Mouse (Mus musculus) liver, embryonic 12.5 days (tissue): ENCODE measurements at regions not wholly inside any gene's neighbourhood (a gene's known extent, or its start where the extent isn't known, plus 50 kb on each side); places are given as distances from the start of the nearest gene placed in this dataset.

ENCODE experiments used
- ATAC-seq: fragments of 200-750 bp; cut with Nextera tagmentation; 2 replicates; pipeline ENCODE4 v1.8.0; 2017; ENCODE audit warnings: moderate number of reproducible peaks, mild to moderate bottlenecking, moderate library complexity
- H3K27ac ChIP-seq: fragments of 300-500 bp; sonication (generic); 2 replicates; pipeline ENCODE4 v1.5.1; 2016; ENCODE audit warnings: mild to moderate bottlenecking
- H3K27me3 ChIP-seq: fragments of 300-500 bp; sonication (generic); replicated peaks from 2 replicates; pipeline ENCODE4 v1.6.1; 2016; ENCODE audit warnings: mild to moderate bottlenecking, moderate library complexity
- H3K36me3 ChIP-seq: fragments of 300-500 bp; sonication (generic); 2 replicates; pipeline ENCODE4 v1.6.1; 2016; ENCODE audit warnings: mild to moderate bottlenecking, moderate library complexity
- H3K4me1 ChIP-seq: fragments of 300-500 bp; sonication (generic); 2 replicates; pipeline ENCODE4 v1.6.1; 2016
- H3K4me2 ChIP-seq: fragments of 300-500 bp; sonication (generic); 2 replicates; pipeline ENCODE4 v1.6.1; 2016; ENCODE audit warnings: mild to moderate bottlenecking, moderate library complexity
- H3K4me3 ChIP-seq: fragments of 300-500 bp; sonication (generic); 2 replicates; pipeline ENCODE4 v1.5.1; 2016; ENCODE audit warnings: mild to moderate bottlenecking, moderate library complexity
- H3K9ac ChIP-seq: fragments of 300-500 bp; sonication (generic); 2 replicates; pipeline ENCODE4 v1.6.1; 2016; ENCODE audit warnings: mild to moderate bottlenecking, moderate library complexity
- H3K9me3 ChIP-seq: fragments of 300-500 bp; sonication (generic); replicated peaks from 2 replicates; pipeline ENCODE4 v1.6.1; 2016; ENCODE audit warnings: mild to moderate bottlenecking, moderate library complexity
- WGBS: fragments of 180-500 bp; shearing (Covaris S2); methylation state at CpG from one replicate; pipeline ENCODE4 v1.1.7; 2016; ENCODE audit not compliant: insufficient replicate concordance; 5-methylcytosine and 5-hydroxymethylcytosine counted together

DNA sequence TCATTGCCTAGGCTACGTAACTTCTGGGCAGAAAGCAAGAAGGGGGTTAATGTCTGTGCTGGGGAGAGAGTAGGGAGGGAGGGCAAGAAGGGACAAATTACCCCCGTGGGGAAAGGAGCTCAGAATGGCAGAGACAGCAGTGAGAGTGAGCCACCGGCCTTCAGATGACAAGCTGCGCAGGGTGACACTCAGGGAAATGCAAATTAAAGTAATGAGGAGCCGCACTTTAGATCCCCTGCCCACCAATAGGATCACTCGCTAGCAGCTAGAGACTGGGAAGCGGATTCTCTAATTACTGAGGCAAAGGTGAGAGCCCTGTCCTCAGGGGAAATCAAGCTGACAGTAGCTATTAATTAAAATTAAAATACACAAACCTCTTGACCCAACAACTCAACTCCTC, 202.5 kb downstream of the Arhgef10l start:
- 43% methylated on average over 7 of the region's 7 CpGs for WGBS
- no peak for ATAC-seq
- Histone ChIP-seq H3K9ac (no peak overlapping the region), H3K9me3 (peaks cover 19% of the 10 kb centered on the region), H3K4me2 (no peak overlapping the region), H3K27me3 (no peaks in the 10 kb centered on the region), H3K36me3 (no peaks in the 10 kb centered on the region), H3K4me3 (no peak overlapping the region), H3K27ac (no peak overlapping the region), H3K4me1 (no peaks in the 10 kb centered on the region)

DNA sequence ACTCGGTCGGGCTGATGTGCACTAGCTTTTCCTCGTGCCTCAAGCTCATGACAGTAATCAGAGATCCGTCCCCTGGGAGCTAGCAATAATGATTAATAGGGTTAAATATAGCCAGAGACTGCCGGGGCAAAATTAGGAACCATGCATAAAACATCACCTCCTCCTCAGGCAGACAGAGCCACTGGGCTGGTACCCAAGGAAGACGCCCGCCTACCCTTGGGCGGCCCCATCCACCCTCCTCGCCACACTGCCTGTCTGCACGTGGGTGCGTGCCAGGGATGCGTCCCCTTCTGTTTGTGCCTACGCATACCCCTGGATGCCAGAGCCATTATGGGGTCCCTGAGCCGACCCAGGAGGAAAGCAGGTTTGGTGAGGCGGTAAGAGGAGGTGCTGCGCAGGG, 204.5 kb downstream of the Arhgef10l start:
- H3K4me1 ChIP-seq = no peaks in the 10 kb centered on the region
- no peak for ATAC-seq
- H3K4me2 ChIP-seq = no peak overlapping the region
- no peaks in the 10 kb centered on the region for H3K27me3 ChIP-seq
- H3K4me3 ChIP-seq = no peak overlapping the region
- H3K9me3 ChIP-seq = peaks cover 19% of the 10 kb centered on the region
- 79% methylated on average over 16 of the region's 16 CpGs for WGBS
- H3K27ac ChIP-seq = no peak overlapping the region
- no peaks in the 10 kb centered on the region for H3K36me3 ChIP-seq
- H3K9ac ChIP-seq = no peak overlapping the region

DNA sequence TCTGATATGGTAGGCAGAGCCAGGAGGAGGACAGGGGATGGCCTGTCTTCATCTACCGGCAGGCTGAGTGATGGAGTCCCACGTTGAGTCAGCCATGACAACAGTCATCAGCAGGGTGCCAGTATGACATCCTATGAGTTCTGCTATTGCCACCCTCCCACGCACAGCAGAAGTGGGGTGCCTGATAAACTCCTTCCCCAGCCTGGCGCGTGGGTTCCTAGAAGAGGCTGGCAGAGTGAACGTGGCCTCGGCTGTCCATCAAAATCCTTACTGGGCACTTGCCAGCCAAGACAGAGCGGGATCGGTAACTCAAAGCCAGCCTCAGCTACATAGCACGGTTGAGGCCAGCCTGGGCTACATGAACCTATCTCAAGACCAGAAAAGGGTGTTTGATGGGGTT, 202.5 kb upstream of the Igsf21 start:
- 78% methylated on average over 10 of the region's 10 CpGs for WGBS
- no peak overlapping the region for H3K4me2 ChIP-seq
- no peak for ATAC-seq
- H3K4me3 ChIP-seq = no peak overlapping the region
- no peaks in the 10 kb centered on the region for H3K9me3 ChIP-seq
- H3K9ac ChIP-seq = no peak overlapping the region
- no peaks in the 10 kb centered on the region for H3K4me1 ChIP-seq
- no peaks in the 10 kb centered on the region for H3K27me3 ChIP-seq
- H3K27ac ChIP-seq = no peak overlapping the region
- H3K36me3 ChIP-seq = no peaks in the 10 kb centered on the region

DNA sequence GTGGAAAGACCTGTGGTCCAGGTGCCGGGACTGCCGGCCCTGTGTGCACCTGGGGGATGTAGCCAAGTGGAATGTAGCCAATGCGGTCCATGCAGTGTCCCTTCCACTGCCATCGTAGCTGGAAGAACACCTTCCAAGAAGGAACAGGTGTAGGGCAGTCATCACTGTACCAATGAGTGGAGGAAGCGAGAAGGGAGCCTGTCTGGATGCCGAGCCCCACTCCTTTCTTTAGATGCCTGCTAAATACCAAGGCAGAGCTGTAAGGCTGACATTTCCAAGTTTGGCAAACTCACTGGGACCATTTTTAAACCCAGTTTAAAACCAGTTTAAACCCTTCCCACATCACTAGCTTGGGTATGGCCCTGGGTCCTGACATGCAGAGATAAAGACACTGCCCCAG, 199.9 kb upstream of the Igsf21 start:
- H3K27me3 ChIP-seq = no peaks in the 10 kb centered on the region
- no peak for ATAC-seq
- WGBS = 61% methylated on average over 6 of the region's 6 CpGs
- H3K4me1 ChIP-seq = no peaks in the 10 kb centered on the region
- no peak overlapping the region for H3K9ac ChIP-seq
- H3K27ac ChIP-seq = no peak overlapping the region
- no peak overlapping the region for H3K4me2 ChIP-seq
- no peak overlapping the region for H3K4me3 ChIP-seq
- no peaks in the 10 kb centered on the region for H3K9me3 ChIP-seq
- no peaks in the 10 kb centered on the region for H3K36me3 ChIP-seq

DNA sequence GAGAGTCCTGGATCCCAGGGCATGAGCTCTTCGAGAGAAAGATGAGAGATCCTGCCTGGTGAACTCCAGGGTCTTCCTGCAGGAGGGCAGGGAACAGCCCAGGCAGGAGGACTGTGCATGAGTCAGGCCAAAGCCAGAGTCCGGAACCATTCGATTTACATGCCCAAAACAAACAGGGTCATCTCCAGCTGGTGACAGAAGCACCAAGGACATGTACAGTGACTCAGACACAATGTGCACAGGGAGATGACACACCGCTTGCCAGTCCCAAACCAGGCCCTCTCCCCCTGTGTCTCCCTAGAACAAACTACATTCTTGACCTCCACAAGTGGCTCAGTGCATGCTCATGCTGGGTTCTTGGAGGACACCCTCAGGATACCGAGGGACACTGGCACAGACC, 199.3 kb upstream of the Igsf21 start:
- 64% methylated on average over 5 of the region's 5 CpGs for WGBS
- no peak overlapping the region for H3K27ac ChIP-seq
- no peak for ATAC-seq
- H3K4me2 ChIP-seq = no peak overlapping the region
- no peaks in the 10 kb centered on the region for H3K4me1 ChIP-seq
- H3K4me3 ChIP-seq = no peak overlapping the region
- no peak overlapping the region for H3K9ac ChIP-seq
- H3K27me3 ChIP-seq = no peaks in the 10 kb centered on the region
- H3K36me3 ChIP-seq = no peaks in the 10 kb centered on the region
- no peaks in the 10 kb centered on the region for H3K9me3 ChIP-seq

DNA sequence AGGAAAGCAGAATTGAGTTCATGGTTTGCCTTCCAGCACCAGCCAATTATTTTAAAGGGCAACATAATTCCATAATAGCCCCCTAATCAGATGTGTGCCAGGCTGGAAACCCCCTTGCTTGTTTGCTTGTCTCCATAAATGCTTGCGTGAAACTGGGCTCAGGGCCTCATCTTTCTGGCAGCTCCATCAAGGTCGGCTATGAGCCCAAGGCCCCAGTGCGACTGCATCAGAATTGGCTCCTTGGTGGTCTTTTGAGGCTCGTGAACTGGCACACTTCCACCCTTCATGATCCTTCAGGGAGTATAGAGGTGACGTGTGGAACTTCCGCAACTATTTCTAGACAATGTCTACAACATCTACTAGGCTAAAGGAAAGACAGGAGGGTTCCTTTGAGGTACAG, 196.6 kb upstream of the Igsf21 start:
- no peak for ATAC-seq
- H3K4me2 ChIP-seq = no peak overlapping the region
- no peaks in the 10 kb centered on the region for H3K27me3 ChIP-seq
- no peaks in the 10 kb centered on the region for H3K4me1 ChIP-seq
- no peak overlapping the region for H3K27ac ChIP-seq
- no peaks in the 10 kb centered on the region for H3K36me3 ChIP-seq
- H3K4me3 ChIP-seq = no peak overlapping the region
- H3K9me3 ChIP-seq = no peaks in the 10 kb centered on the region
- 70% methylated on average over 6 of the region's 6 CpGs for WGBS
- no peak overlapping the region for H3K9ac ChIP-seq

DNA sequence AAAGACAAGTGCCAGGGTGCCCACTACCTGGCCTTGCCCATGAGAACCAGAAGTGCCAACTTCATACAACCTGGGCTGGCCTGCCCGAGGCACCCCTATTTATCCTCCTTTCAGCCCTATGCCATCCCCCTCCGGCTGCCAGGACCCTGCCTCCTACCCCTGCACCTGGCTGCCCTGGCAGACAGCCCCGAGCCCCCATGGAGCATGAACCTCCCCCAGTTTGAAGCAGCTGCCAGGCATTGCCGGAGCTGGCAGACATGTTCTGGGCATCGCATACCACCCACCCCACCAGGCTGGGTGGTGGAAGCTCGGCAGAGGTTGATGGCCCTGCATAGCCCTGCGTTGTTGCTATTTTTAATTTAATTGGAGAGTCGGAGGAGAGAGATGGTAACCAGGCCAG, 195.2 kb upstream of the Igsf21 start:
- WGBS = 70% methylated on average over 8 of the region's 8 CpGs
- Histone ChIP-seq H3K36me3 (no peaks in the 10 kb centered on the region), H3K4me1 (no peaks in the 10 kb centered on the region), H3K27ac (no peak overlapping the region), H3K4me2 (no peak overlapping the region), H3K27me3 (no peaks in the 10 kb centered on the region), H3K9me3 (no peaks in the 10 kb centered on the region), H3K9ac (no peak overlapping the region), H3K4me3 (no peak overlapping the region)
- ATAC-seq = no peak

DNA sequence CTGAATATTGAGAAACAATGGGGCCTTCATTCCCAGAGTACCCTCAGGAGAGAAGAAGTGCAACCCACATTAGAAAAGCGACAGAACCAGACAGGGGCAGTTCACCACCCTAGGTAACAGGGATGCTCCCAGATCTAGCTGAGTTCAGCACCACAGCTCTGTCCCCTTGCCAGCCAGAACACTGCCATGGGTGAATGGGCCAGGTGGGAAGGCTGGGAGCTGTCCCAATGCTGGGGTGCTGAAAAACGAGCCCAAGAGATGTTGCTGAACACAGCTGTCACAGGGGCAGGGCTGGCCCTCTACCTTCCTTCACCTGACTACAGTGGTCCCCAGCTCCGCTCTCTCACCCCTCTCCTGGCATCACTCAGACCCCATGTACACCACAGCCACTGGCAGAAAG, 193.3 kb upstream of the Igsf21 start:
- Histone ChIP-seq H3K4me1 (0 out of 2 replicates have a peak, but pooled peaks cover 7% of the 10 kb centered on the region), H3K27ac (no peak overlapping the region), H3K9me3 (no peaks in the 10 kb centered on the region), H3K4me2 (no peak overlapping the region), H3K27me3 (no peaks in the 10 kb centered on the region), H3K36me3 (no peaks in the 10 kb centered on the region), H3K9ac (no peak overlapping the region), H3K4me3 (no peak overlapping the region)
- 12% methylated on average over 3 of the region's 3 CpGs for WGBS
- no peak for ATAC-seq

DNA sequence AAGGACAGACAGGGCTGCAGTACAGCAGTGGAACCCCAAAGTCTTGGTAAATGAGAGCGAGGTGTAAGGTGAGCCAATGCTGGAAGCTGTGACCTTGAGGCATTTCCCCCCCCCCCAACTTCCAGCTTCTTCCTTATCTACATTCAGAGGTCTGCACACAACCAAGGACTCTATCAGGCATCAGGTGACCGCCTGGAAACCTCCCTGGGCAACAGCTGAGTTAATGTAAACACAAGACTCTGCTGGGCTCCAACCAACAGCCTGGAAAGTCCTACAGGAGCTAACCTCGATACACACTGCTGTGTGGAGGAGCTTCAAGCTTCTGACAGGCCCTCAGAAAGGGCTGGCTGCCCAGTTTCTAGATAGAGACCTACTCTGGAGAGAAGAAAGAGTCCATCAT, 189.4 kb upstream of the Igsf21 start:
- Histone ChIP-seq H3K4me2 (no peak overlapping the region), H3K27ac (no peak overlapping the region), H3K9me3 (no peaks in the 10 kb centered on the region), H3K27me3 (no peaks in the 10 kb centered on the region), H3K36me3 (no peaks in the 10 kb centered on the region), H3K4me3 (no peak overlapping the region), H3K4me1 (0 out of 2 replicates have a peak, but pooled peaks cover 7% of the 10 kb centered on the region), H3K9ac (no peak overlapping the region)
- WGBS = 29% methylated on average over 3 of the region's 3 CpGs
- ATAC-seq = no peak

DNA sequence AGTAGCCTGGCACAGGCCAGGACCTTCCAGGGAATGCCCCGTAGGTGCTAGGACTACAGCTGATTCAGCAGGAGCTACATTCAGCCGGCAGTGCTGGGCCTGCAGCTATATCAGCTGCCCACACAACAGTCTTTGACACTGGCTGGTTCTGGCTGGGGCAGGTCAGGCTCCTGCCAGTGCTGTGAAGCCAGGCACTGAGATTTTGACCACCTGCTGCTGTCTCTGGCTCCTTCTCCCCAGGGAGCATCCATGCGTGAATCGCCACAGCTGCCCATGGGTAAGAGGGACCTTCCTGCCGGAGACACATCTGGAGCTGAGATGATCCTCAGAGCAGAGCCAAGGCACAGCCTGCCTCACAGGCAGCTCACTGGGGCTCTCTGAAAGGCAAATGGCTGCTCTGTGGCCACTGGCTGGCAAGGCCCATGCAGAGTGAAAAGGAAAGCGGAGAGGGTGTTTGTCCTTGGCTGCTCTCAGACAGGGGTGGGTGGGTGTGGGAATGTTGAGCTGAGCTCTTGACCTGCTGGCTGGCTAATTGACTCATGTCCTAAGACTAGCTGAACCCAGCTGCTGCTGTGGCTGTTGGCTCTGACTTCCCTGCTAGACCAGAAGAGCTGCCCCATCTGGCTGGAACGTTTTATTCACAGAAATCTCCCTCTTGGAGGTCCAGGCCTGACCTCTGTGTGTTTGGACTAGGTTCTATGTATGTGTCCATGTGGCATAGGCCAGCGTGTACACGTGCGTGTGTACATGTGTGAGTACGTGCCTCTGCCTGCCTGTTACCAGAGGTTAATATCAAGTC, 187.4 kb upstream of the Igsf21 start:
- ATAC-seq = no peak
- Histone ChIP-seq H3K27me3 (no peaks in the 10 kb centered on the region), H3K4me3 (no peak overlapping the region), H3K27ac (no peak overlapping the region), H3K4me1 (0 out of 2 replicates have a peak, but pooled peaks cover 7% of the 10 kb centered on the region), H3K9ac (no peak overlapping the region), H3K9me3 (no peaks in the 10 kb centered on the region), H3K36me3 (no peaks in the 10 kb centered on the region), H3K4me2 (no peak overlapping the region)
- 51% methylated on average over 11 of the region's 11 CpGs for WGBS

DNA sequence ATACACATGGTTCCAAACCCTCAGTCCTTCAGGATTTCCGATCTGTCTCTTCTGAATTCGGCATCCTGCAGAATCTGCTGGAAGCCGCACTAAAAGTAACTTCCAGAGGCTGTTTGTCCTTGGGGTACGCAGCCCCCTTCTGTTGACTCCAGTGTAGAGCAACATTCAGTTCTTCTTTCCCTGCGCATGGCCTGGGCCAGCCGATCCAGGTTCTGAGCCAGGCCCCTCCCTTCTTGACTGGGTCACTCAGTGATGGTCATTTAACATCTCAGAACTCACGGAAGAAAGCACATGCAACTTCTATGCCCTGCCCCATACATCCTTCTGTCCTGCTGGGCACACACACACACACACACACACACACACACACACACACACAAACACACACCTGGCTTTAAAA, 185.5 kb upstream of the Igsf21 start:
- Histone ChIP-seq H3K4me2 (no peak overlapping the region), H3K4me3 (no peak overlapping the region), H3K4me1 (0 out of 2 replicates have a peak, but pooled peaks cover 7% of the 10 kb centered on the region), H3K27ac (no peak overlapping the region), H3K36me3 (no peaks in the 10 kb centered on the region), H3K9ac (no peak overlapping the region), H3K9me3 (no peaks in the 10 kb centered on the region), H3K27me3 (no peaks in the 10 kb centered on the region)
- ATAC-seq = no peak
- WGBS = 78% methylated on average over 7 of the region's 7 CpGs

DNA sequence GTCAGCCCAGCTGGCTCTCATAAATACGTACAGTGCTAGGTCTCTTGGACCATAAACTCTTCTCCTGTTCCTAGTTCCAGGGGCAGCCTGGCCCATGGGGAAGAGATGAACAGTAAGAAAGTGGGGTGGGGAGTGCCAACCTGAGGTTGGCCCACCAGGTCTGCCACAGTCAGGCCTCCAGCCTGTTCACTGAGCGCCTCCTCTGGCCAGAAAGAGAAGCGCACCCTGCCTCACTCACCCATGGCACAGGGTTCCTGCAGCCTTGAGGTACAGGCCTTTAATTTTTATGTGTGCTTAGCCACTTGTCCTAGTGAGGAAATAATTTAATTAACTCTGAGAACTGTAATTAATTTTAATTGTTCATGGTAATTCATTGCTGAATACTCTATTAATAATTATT, 180.5 kb upstream of the Igsf21 start:
- Histone ChIP-seq H3K27me3 (no peaks in the 10 kb centered on the region), H3K27ac (no peak overlapping the region), H3K36me3 (no peaks in the 10 kb centered on the region), H3K4me2 (no peak overlapping the region), H3K9me3 (peaks cover 7% of the 10 kb centered on the region; the same call in 1 of the 2 replicates), H3K9ac (no peak overlapping the region), H3K4me1 (0 out of 2 replicates have a peak, but pooled peaks cover 3% of the 10 kb centered on the region), H3K4me3 (no peak overlapping the region)
- WGBS = 58% methylated on average over 3 of the region's 3 CpGs
- no peak for ATAC-seq

DNA sequence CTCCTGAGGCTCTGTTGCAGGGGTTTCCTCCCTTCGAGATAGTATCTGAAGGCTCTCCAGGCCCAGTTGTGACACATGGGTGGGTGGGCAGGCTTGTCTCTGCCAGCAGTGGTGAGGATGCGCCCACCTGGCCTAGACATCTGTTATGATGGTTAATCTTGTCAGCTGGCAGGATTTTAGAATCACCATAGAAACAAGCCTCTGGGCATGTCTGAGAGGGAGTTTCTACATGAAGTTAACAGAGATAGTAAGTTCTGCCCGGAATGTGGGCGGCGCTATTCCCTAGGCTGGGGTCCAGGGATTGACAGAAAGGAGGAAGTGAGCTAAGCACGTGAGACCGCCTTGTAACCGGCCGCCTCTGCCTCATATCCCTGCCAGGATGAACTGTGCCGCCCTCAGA, 177.2 kb upstream of the Igsf21 start:
- Histone ChIP-seq H3K4me3 (no peak overlapping the region), H3K9ac (no peak overlapping the region), H3K27ac (no peak overlapping the region), H3K27me3 (no peaks in the 10 kb centered on the region), H3K9me3 (peaks cover 7% of the 10 kb centered on the region; the same call in 1 of the 2 replicates), H3K4me1 (peaks cover 12% of the 10 kb centered on the region; the same call in 1 of the 2 replicates), H3K4me2 (no peak overlapping the region), H3K36me3 (no peaks in the 10 kb centered on the region)
- ATAC-seq = no peak
- 67% methylated on average over 10 of the region's 10 CpGs for WGBS
